Mouse (Mus musculus) right cerebral cortex, postnatal 4 days (tissue): ENCODE measurements around the gene Dnah10.

Experiments
- DNase-seq: peaks from one replicate; pipeline ENCODE4 v3.0.0-alpha.2; 2022

The Dnah10 gene

GRCm38 (mm10) chr5:124814797-124815196, 89.9 kb downstream of the Dnah10 start:
- no peak for DNase-seq

GRCm38 (mm10) chr5:124817050-124817449, 92.2 kb downstream of the Dnah10 start:
- DNase-seq, result no peak

- DNase-seq, result peak; percentile 55
These were observed 97.4 kb downstream of the Dnah10 start for GRCm38 (mm10) chr5:124822128-124822894.

GRCm38 (mm10) chr5:124830331-124830730, 105.4 kb downstream of the Dnah10 start:
- no peak for DNase-seq

GRCm38 (mm10) chr5:124835218-124835617, 110.3 kb downstream of the Dnah10 start:
- DNase-seq, result no peak

GRCm38 (mm10) chr5:124836075-124836474, 111.2 kb downstream of the Dnah10 start:
- no peak for DNase-seq

- DNase-seq, result no peak
These were observed 111.7 kb downstream of the Dnah10 start for GRCm38 (mm10) chr5:124836621-124837020.

- DNase-seq, result no peak
These were observed 115.3 kb downstream of the Dnah10 start for GRCm38 (mm10) chr5:124840202-124840601.

- DNase-seq, result no peak
These were observed 115.8 kb downstream of the Dnah10 start for GRCm38 (mm10) chr5:124840669-124841068.

GRCm38 (mm10) chr5:124843386-124843785, 118.5 kb downstream of the Dnah10 start:
- no peak for DNase-seq

GRCm38 (mm10) chr5:124844929-124845328, 120.0 kb downstream of the Dnah10 start:
- DNase-seq, result no peak

GRCm38 (mm10) chr5:124847014-124847413, 122.1 kb downstream of the Dnah10 start:
- no peak for DNase-seq

- no peak for DNase-seq
These were observed 124.1 kb downstream of the Dnah10 start for GRCm38 (mm10) chr5:124848994-124849393.

- DNase-seq, result no peak
These were observed 126.7 kb downstream of the Dnah10 start for GRCm38 (mm10) chr5:124851572-124851971.

- no peak for DNase-seq
These were observed 127.4 kb downstream of the Dnah10 start for GRCm38 (mm10) chr5:124852294-124852693.

- DNase-seq, result no peak
These were observed 128.2 kb downstream of the Dnah10 start for GRCm38 (mm10) chr5:124853079-124853478.

- no peak for DNase-seq
These were observed 129.3 kb downstream of the Dnah10 start for GRCm38 (mm10) chr5:124854202-124854601.

- DNase-seq, result no peak
These were observed 135.1 kb downstream of the Dnah10 start for GRCm38 (mm10) chr5:124860013-124860412.

- DNase-seq, result peak; percentile 10
These were observed 136.6 kb downstream of the Dnah10 start for GRCm38 (mm10) chr5:124861463-124861862.

GRCm38 (mm10) chr5:124862013-124862866, 137.4 kb downstream of the Dnah10 start, which contains the start of the genes Ccdc92 and Zfp664:
Ccdc92 (minus strand) TSS chr5:124862424.
Zfp664 (plus strand) TSS chr5:124862691.
- peak; percentile 99 for DNase-seq

GRCm38 (mm10) chr5:124862871-124863741, 138.2 kb downstream of the Dnah10 start:
- peak; percentile 49 for DNase-seq

GRCm38 (mm10) chr5:124868981-124869380, 144.1 kb downstream of the Dnah10 start:
- peak; percentile 65 for DNase-seq

GRCm38 (mm10) chr5:124872033-124872432, 147.1 kb downstream of the Dnah10 start:
- no peak for DNase-seq
